Mouse (Mus musculus) v-Abl transformed pro-B cells (cell line): Measurements from ENCODE around the gene Klf13.

Experiments
- in situ Hi-C, 2 experiments: fragments of 400-800 bp; cut with MboI; formaldehyde crosslinking; loops; one replicate each; pipeline ENCODE4 v1.15.1; 2025; ENCODE audit not compliant: unreplicated experiment in 2 of 2

The Klf13 gene

GRCm38 (mm10) chr7:63938914-63939396, at the start of gene Klf13:
Klf13 (minus strand) TSS chr7:63938915.
- in situ Hi-C loops = loop anchor here in 1 of 2 experiments (5.0 kb wide), 1 partner anchor 82 kb away; no protein-coding TSS in a partner anchor

DNA sequence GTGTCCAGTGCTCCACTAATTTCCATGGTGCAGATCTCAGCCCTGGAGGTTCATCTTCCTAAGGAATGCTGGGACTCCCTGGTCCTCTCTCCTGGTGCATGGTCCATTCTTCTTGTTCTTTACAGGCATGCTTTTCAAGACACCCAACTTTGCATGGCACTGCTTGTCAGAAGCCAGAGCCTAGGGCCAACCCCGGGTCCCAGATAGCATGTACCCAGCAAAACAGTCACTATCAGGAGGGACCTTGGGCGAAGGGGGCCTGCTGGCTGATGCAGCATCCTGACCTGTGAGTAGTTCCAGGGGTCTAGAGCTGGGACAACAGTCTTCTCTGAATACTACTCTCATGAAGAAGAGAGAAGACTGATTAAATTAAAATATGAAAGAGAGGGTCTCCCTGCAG, 49.7 kb upstream of the Klf13 start:
- in situ Hi-C loops = no loop called here

DNA sequence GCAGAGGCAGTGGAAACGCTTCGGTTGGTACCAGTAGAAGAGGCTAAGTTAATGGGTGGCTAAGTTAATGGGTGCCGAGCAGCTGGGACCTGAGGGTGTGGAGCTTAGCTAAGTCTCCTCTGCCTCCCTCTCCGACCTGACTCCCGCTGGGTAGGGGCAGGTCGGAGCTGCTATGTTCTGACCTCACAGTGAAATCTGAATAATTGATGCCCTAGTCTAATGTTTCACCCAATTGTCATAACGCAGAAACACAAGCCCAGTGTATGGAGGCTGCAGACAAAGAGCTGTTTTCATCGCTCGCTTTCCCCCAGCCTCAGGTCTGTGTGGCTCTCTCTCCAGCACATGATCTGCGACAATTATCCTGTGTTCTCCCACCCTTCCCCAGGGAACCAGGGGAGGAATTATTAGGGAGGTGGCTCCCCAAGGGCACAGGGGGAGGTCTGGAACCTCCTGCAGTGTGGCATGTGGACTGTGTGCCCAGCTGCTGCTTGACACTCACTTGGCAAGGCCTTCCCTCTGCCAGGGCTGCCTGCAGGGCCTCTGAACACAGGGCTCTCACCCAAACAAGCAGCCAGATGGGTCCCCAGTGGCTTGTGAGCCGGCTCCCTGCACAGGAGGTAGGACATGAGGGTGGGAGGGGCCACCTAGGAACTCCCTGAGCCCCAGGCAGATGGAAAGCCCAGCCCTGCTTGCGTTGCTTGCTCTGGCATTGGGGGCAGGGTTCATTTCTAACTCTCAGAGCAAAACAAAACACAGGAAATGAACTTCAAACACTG, 47.9 kb upstream of the Klf13 start:
- in situ Hi-C loops = no loop called here

GRCm38 (mm10) chr7:63985696-63986406, 47.1 kb upstream of the Klf13 start:
- in situ Hi-C loops = no loop called here

DNA sequence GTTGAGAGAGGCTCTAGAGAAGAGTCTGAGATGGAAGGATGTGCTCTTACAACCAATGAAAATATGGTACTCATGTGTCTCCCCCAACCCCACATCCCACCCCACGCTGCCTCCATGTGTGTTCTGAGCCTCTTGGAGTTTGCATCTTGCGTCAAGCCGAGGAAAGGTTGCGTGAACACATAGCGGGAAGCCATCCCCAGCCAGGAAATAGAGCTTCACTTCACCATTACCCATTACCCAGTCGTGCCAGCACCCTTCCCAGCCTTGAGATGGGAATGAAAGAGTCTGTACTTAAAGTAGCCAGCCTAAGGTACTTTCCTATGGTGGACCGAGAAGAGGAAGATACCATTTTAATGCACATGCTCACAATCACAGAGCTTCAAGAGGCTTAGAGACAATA, 46.6 kb upstream of the Klf13 start:
- in situ Hi-C loops = no loop called here

DNA sequence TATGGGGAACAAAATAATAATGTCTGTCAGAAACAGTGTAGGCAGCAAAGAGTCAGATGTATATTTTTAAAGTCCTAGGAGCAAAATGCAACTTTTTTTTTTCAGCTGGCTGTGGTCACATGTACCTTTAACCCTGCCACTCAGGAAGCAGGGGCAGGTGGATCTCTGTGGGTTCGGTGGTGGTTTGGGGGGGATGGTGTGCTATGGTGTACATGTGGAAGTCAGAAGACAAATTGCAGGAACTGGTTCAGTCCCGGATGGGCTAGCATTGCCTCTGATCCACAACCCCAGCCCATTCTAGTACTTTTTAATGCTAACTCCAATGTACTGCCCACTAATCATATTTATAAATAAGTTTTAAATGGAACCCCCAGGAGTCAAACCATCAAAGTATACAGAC, 45.6 kb upstream of the Klf13 start:
- in situ Hi-C loops = loop anchor here in 1 of 2 experiments (5.0 kb wide), 1 partner anchor 42 kb away; no protein-coding TSS in a partner anchor

GRCm38 (mm10) chr7:63977631-63978030, 38.9 kb upstream of the Klf13 start:
- in situ Hi-C loops = no loop called here

DNA sequence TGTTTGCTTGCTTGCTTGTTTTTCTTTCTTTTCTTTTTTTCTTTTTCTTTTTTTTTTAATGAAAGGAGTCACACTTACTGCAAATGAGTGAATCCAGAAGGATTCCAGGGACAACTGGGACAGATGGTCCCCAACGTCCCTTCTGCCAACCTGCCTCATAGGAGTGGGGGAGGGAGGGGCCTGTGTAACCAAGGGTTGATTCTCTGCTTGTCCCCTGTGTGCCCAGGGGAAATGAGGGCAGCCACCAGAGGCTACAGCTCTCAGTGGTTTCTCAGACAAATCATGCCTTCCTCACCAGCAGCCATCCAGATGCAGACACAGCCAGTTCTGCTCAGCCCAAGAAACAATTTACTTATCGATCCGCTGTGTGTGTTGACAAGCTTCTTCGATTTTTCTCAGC, 32.3 kb upstream of the Klf13 start:
- in situ Hi-C loops = no loop called here

- in situ Hi-C loops = no loop called here
Observed at GRCm38 (mm10) chr7:63969941-63970340, 31.2 kb upstream of the Klf13 start.

DNA sequence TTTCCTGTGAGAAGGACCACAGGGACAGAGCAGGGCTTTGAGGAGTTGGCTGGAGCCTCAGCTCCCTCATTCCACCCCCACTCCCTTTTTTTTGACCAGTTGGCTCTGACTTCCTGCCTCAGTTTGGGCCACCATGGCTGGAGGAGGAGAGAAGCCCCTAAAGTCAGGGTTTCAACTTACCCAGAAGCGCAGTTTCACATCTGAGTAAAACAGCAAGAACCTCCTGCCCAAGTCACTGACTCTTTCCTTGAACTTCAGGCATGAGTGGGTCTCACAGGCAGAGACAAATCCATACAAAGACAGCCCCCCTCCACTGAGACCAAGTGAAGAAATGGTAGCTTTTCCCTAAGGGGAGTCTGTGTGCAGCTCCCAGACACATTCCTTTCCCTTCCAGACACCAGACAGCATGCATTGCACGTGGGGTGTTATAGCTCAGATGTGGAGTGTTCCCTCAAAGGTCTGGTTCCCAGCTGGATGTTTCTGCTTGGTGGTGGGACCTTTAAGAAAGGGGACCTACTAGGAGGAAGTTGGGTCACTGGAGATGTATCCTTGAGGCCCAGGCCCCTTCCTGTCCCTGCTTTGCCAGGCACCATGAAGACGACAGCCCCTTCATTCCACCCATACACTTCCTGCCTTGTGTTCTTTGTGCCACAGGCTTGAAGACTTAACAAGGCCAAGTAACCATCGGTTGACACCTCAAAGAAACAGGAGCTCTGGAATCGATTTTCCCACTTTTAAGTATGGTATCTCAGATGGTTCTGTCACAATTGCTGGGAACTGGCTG, 27.1 kb upstream of the Klf13 start:
- in situ Hi-C loops = no loop called here

GRCm38 (mm10) chr7:63965135-63965534, 26.4 kb upstream of the Klf13 start:
- in situ Hi-C loops = no loop called here

GRCm38 (mm10) chr7:63964121-63964520, 25.4 kb upstream of the Klf13 start:
- in situ Hi-C loops = no loop called here

- in situ Hi-C loops = no loop called here
Observed at GRCm38 (mm10) chr7:63963632-63964031, 24.9 kb upstream of the Klf13 start.

DNA sequence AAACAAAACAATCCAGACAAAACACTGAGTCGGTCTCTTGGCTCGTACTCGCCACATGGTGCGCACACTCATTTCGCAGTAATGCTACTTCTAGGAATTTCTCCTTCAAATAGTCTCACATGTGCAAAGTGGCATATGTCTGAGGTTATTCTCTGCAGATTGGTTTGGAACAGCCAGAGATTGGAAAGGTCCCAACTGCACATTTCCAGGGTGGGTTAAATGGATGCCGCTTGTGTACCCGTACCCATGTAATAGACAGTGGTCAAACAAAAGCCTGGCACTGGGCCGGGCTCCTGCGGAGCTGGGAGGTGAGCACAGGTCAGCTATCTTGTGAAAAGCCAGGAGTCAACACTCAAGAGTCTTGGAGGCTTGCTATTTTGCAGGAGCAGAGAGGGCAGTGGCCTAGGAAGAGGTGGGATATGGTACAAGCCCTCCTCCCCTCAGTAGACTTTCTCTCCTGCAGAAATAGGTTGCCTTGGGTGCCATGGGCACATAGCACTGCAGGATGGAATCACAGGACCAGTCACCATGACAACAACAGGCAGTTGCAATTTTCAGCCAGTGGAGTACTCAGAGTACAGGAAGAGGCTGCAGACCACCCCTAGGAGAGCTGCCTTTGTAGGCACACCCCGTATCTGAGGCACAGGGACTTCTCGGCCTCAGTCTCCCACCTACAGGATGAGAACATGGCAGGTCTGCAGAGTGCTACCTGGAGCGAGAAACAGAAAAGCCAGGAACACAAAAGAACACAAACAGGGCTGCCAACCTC, 19.3 kb upstream of the Klf13 start:
- in situ Hi-C loops = no loop called here

DNA sequence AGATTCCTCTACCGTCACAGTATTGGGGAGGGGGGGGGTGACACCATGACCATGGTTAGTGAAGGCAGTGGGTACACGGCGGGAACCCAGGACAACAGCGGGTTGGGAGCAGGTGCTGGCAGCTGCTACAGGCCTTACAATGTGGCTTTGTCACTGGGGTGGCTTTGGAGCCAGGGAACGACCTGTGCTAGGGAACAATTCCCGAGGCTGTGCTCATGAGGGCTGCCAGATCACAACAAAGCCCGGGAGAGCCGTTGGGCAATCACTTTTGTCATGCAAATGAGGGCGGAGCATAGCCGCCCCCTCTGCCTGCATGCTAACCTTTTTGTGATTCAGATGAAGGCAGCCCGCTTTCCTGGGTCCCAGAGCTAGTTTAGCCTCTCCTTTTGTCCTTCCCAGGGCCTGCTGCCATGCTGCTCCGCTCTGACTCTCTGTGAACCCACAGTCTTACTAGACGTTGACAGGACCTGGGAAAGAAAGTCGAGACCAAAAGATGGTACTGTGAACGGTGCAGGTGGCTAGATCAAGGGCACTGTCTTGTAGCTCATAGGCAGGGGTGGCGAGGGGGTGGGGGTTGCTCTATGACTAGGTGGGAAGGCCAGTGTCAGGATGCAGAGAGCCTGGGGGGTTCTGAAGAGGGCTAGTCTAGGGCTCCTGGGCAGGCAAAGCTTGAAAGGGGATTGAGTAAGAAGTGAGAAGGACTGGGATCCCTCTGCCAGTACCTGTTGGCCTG, 18.4 kb upstream of the Klf13 start:
- in situ Hi-C loops = no loop called here

- in situ Hi-C loops = no loop called here
Observed at GRCm38 (mm10) chr7:63956138-63956823, 17.6 kb upstream of the Klf13 start.

DNA sequence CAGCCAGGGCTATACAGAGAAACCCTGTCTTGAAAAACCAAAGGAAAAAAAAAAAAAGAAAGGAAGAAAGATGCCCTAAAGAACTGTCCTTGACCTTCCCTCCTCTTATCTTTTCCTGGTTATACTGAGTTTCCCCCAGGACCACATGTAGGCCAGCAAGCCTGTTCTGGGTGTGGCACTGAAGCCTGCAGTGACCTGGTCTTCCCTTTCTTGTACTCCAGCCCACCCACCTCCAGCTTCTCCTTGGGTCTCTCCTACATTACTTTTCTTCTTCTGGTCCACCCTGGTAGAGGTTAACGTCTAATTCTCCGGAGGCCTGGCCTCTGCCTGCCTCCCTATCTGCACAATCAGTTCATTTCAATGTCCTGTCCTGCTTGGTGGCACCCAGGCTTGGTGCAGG, 16.7 kb upstream of the Klf13 start:
- in situ Hi-C loops = no loop called here

DNA sequence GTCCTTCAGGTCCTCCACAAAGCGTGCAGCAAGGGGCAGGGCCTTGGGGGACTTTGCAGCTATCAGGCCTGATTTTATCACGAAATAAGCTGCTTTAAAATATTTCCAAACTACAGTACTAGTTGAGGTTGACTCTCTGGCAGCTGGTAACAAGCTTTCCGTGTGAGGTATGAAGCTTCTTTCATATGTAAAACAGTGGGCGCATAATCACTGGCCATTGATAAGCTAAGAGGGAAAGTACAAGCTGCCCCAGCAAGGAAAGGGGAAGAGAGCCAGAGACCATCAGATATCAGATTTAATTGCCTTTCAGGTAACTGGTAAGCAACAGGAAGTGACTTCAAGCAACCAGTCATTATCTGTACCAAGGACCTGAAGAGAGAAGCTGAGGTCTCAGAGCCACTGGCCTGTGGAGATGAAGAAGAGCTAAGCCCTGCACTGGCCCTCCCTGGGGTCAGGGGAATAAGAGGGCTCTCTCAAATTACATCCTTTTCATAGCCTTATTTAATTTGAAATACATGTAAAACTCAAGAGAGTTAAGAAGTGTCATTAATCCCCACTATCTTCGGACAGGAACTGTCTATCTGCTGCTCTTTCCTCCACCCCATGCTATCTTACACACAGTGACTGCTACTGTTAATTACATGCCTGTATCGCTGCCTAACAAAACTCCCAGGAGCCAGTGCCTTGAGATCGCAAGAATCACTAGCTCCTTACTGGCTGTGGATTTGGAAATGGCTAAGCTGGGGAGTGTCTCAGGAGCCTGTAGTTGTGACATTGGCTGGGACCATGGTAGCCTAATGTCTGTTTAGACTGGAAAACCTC, 13.6 kb upstream of the Klf13 start:
- in situ Hi-C loops = no loop called here
